Mouse (Mus musculus): ENCODE data around the gene Lpcat3. TPM values are rescaled to one million over a fixed set of nuclear protein-coding genes. Genes with fewer than 3 reads are reported as not detected.
"Not testable (repeated sequence)": the region's sequence is repeated elsewhere in the genome, so short reads cannot be mapped to it uniquely, and the experiment has no call there.

The Lpcat3 gene
- 134 and 145 TPM in 2 replicates for polyA plus RNA-seq (2015; fragmentation: Nextera tagmentation; extraction: Ambion mirVana)

- Histone ChIP-seq H3K27ac (peak within 1 kb of the TSS; percentile 83), H3K4me1 (replicated peaks) (peaks cover 3% of the 10 kb centered on the region; the same call in 1 of the 2 replicates), H3K4me2 (replicated peaks) (peak within 1 kb of the TSS; percentile 73), H3K27me3 (replicated peaks) (no peaks in the 10 kb centered on the region), H3K4me3 (replicated peaks) (peak within 1 kb of the TSS; percentile 74), H3K9ac (peak within 1 kb of the TSS; percentile 75), H3K9me3 (no peaks in the 10 kb centered on the region), H3K36me3 (no peaks in the 10 kb centered on the region)
- peak; percentile 99 for ATAC-seq
- under 1% methylated on average over 75 of the region's 87 CpGs for WGBS
These were observed at the start of gene Lpcat3 for GRCm38 (mm10) chr6:124662477-124663423. Lpcat3 (plus strand) TSS chr6:124663027.

DNA sequence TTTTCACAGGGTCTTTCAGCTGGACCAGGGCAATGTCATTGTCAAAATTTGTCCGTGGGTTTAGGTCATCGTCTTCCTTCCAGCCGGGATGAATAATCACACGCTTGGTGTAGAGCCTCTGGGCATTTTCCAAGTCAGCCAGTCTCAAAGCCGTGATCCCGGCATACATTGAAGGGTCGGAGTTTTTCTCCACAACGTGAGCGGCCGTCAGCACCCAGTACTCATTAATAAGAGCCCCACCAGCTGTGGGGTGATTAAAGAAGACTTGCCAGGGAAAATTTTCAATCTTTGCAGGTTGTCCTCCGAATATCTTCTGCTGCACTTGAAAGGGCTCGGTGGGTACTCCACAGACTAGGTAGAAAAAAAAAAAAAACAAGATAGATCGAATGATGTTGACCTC is 37.2 kb upstream of the Lpcat3 start:
- Histone ChIP-seq H3K27ac (no peak overlapping the region), H3K9ac (no peak overlapping the region), H3K4me1 (replicated peaks) (no peaks in the 10 kb centered on the region), H3K4me2 (replicated peaks) (no peak overlapping the region), H3K4me3 (replicated peaks) (no peak overlapping the region), H3K36me3 (no peaks in the 10 kb centered on the region), H3K27me3 (replicated peaks) (no peaks in the 10 kb centered on the region), H3K9me3 (no peaks in the 10 kb centered on the region)
- whole genome bisulfite sequencing = 87% methylated on average over 13 of the region's 13 CpGs
- no peak for ATAC-seq

GRCm38 (mm10) chr6:124626184-124626583 is 36.6 kb upstream of the Lpcat3 start:
- not testable (repeated sequence) for H3K4me3 ChIP-seq (replicated peaks); H3K4me2 ChIP-seq (replicated peaks); H3K36me3 ChIP-seq; H3K9ac ChIP-seq; H3K27ac ChIP-seq; H3K27me3 ChIP-seq (replicated peaks); H3K4me1 ChIP-seq (replicated peaks); H3K9me3 ChIP-seq; ATAC-seq
- WGBS = 35% methylated on average over 1 of the region's 1 CpGs

DNA sequence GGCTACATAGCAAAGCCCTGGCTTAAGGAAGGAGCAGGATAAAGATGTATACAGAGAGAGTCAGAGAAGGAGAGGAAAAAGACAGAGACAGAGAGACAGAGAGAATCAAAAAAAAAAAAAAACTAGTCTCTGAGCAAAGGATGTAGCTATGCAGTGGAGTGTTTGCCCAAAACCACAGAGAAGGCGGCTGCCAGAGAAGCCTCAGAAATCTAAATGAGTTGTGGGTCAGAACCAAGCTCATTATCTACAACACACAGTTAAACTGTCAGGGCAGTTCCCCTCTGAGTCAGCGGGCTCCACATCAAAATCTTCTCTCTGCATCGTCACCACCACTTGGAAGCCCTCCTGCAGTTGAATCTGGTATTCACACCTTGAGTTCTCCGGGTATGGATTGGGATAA is 32.1 kb upstream of the Lpcat3 start:
- no peaks in the 10 kb centered on the region for H3K27me3 ChIP-seq (replicated peaks)
- no peak overlapping the region for H3K4me3 ChIP-seq (replicated peaks)
- H3K36me3 ChIP-seq = no peaks in the 10 kb centered on the region
- ATAC-seq = no peak
- H3K4me1 ChIP-seq (replicated peaks) = no peaks in the 10 kb centered on the region
- no peak overlapping the region for H3K9ac ChIP-seq
- H3K27ac ChIP-seq = no peak overlapping the region
- H3K4me2 ChIP-seq (replicated peaks) = no peak overlapping the region
- no peaks in the 10 kb centered on the region for H3K9me3 ChIP-seq
- 77% methylated on average over 4 of the region's 4 CpGs for WGBS

- H3K36me3 ChIP-seq; H3K9ac ChIP-seq; H3K9me3 ChIP-seq; H3K4me3 ChIP-seq (replicated peaks); ATAC-seq; H3K4me2 ChIP-seq (replicated peaks); H3K4me1 ChIP-seq (replicated peaks); H3K27me3 ChIP-seq (replicated peaks); H3K27ac ChIP-seq: not testable (repeated sequence)
- WGBS = 65% methylated on average over 2 of the region's 2 CpGs
These were observed 26.8 kb upstream of the Lpcat3 start, which contains the start of gene C1s2 for GRCm38 (mm10) chr6:124635985-124636384. C1s2 (minus strand) TSS chr6:124636085.

DNA sequence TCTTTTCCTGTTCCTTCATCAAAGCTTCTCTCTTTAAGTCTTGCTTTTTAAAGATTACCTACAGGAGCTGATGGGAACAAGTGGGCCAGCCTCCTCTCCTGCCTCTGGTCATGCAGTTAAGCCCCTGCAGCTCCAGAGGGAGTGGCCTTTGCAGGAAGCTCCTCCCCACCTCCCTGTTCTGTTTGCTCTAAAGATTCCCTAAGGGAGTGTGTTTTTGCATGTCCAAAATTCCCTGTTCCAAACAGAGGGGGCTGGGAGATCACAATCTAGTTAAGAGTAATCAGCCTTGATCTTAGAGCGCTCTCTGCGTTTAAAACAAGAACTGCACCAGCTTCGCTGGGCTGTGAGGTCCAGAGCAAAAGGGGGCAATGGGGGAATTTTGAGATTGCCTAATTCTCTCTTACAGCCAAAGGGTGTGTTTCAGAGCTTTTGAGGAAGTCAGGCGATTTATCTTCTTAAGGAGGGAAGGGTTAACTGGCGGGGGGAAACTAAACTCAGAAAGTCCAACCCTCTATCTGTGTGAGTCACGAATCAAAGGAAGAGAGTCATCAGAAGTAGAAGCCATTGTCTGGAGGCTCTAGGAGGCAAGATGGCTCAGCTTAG is 25.9 kb upstream of the Lpcat3 start:
- H3K36me3 ChIP-seq; H3K27ac ChIP-seq; H3K4me1 ChIP-seq (replicated peaks); ATAC-seq; H3K4me3 ChIP-seq (replicated peaks); H3K9me3 ChIP-seq; H3K4me2 ChIP-seq (replicated peaks); H3K27me3 ChIP-seq (replicated peaks); H3K9ac ChIP-seq: not testable (repeated sequence)
- WGBS = 33% methylated on average over 6 of the region's 6 CpGs

DNA sequence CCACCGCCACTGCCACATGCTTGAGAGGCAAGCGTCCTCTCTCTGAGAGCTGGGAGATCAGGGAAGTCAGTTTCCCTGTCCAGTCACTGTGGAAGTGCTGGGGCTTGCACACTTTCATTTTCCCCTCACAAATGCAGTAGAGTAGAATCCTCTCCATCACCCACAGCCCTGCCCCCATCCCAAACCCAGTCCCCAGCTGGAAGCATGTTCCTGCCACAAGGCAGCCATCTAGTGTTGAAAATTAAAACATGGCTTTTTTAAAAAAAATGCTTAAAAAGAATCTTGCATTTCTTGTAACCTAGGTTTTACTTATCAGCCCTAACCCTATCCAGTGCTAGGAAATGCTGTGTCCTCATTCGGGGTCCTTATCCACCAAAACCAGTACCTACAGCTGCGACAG is 22.8 kb upstream of the Lpcat3 start:
- Histone ChIP-seq H3K9ac (no peak overlapping the region), H3K27me3 (replicated peaks) (no peaks in the 10 kb centered on the region), H3K4me2 (replicated peaks) (no peak overlapping the region), H3K9me3 (no peaks in the 10 kb centered on the region), H3K4me1 (replicated peaks) (no peaks in the 10 kb centered on the region), H3K4me3 (replicated peaks) (no peak overlapping the region), H3K36me3 (no peaks in the 10 kb centered on the region), H3K27ac (no peak overlapping the region)
- no peak for ATAC-seq
- 85% methylated on average over 4 of the region's 4 CpGs for WGBS

DNA sequence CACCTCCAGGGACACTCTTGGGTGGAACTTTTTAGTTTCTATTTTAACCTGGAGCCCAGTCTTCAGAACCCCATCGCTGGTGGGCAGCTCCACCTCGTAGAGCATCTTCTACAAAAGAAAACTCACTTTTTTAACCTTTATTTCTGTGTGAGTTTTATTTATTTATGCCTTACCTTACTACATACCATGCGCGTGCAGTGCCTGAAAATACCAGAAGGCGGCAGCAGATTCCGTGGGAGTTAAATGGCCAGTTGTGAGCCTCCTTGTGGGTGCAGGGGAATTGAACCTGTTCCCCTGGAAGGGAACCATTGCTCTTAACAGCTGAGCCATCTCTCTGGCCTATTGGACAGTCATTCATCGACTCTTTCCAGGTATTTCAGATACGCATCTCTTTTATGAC is 21.8 kb upstream of the Lpcat3 start:
- H3K4me3 ChIP-seq (replicated peaks) = no peak overlapping the region
- no peaks in the 10 kb centered on the region for H3K36me3 ChIP-seq
- no peaks in the 10 kb centered on the region for H3K27me3 ChIP-seq (replicated peaks)
- H3K4me1 ChIP-seq (replicated peaks) = no peaks in the 10 kb centered on the region
- no peak for ATAC-seq
- no peak overlapping the region for H3K27ac ChIP-seq
- H3K9ac ChIP-seq = no peak overlapping the region
- WGBS = 36% methylated on average over 8 of the region's 8 CpGs
- no peak overlapping the region for H3K4me2 ChIP-seq (replicated peaks)
- no peaks in the 10 kb centered on the region for H3K9me3 ChIP-seq

DNA sequence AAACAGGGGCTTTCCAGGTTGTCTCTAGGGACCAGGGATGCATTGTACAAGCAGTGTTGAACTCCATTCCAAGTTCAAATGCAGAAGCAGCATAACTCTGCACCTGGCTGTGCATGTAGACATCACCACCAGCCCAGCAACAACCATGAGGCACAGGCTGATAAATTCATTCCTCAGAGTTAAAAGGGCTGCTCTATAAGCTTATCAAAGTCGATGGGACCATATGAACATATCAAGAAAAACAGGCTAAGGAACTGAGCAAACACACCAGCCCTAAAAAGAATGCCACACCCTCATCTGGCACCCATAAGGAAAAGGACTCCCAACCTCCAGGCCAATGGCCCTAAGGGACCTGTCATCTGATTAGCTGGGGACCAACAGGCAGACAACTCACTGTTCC is 16.4 kb upstream of the Lpcat3 start:
- no peak; the same call in 1 of the 2 replicates for ATAC-seq

DNA sequence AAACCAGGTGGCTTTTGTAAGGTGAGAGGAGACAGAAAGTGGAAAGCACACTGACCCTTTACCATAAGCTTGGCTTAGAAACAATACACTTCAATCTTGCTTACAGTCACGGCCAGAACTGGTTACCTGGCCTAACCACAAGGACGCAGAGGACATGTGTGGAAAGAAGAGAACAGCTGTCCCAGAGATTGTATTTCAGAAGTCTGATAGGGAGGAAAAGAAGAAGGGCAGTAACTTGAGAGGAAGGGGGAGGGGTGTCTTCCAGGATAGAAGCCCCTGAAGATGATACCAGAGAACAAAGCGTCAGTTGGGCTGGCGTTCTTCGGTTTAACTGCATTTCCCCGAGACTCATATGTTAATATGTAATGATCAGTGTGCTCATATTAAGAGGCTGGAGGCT is 6.9 kb upstream of the Lpcat3 start:
- Histone ChIP-seq H3K4me3 (replicated peaks) (no peak overlapping the region), H3K4me2 (replicated peaks) (no peak overlapping the region), H3K4me1 (replicated peaks) (no peaks in the 10 kb centered on the region), H3K27me3 (replicated peaks) (no peaks in the 10 kb centered on the region), H3K27ac (no peak overlapping the region), H3K9ac (no peak overlapping the region), H3K9me3 (no peaks in the 10 kb centered on the region), H3K36me3 (no peaks in the 10 kb centered on the region)
- 41% methylated on average over 6 of the region's 6 CpGs for WGBS
- ATAC-seq = no peak

More for the DNA sequence above, 16.4 kb upstream of the Lpcat3 start:
- Histone ChIP-seq H3K9ac (no peak overlapping the region), H3K4me1 (replicated peaks) (no peaks in the 10 kb centered on the region), H3K27ac (no peak overlapping the region), H3K4me2 (replicated peaks) (no peak overlapping the region), H3K4me3 (replicated peaks) (no peak overlapping the region), H3K27me3 (replicated peaks) (no peaks in the 10 kb centered on the region), H3K36me3 (no peaks in the 10 kb centered on the region), H3K9me3 (no peaks in the 10 kb centered on the region)
- WGBS = 63% methylated on average over 1 of the region's 1 CpGs

DNA sequence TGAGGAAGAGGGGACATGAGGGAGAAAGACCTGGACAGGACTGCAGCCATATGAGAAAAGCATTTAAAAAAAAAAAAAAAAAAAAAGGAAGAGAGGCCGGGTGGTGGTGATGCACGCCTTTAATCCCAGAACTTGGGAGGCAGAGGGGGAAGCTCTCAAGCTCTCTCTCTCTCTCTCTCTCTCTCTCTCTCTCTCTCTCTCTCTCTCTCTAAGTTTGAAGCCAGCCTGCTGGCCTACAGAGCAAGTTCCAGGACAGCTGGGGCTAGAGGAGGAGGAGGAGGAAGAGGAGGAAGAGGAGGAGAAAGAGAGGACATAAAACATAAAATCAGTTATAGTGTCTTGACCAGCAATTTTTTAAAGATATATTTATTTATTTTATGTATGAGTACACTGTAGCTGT is 4.8 kb upstream of the Lpcat3 start:
- Histone ChIP-seq H3K4me1 (replicated peaks) (no peaks in the 10 kb centered on the region), H3K36me3 (no peaks in the 10 kb centered on the region), H3K27ac (no peak overlapping the region), H3K4me3 (replicated peaks) (no peak overlapping the region), H3K27me3 (replicated peaks) (no peaks in the 10 kb centered on the region), H3K9me3 (no peaks in the 10 kb centered on the region), H3K4me2 (replicated peaks) (no peak overlapping the region), H3K9ac (no peak overlapping the region)
- WGBS = 63% methylated on average over 2 of the region's 2 CpGs
- no peak for ATAC-seq

- Histone ChIP-seq H3K9me3 (no peaks in the 10 kb centered on the region), H3K36me3 (no peaks in the 10 kb centered on the region), H3K27me3 (replicated peaks) (no peaks in the 10 kb centered on the region), H3K4me2 (replicated peaks) (no peak overlapping the region), H3K9ac (no peak overlapping the region), H3K4me1 (replicated peaks) (peaks cover 3% of the 10 kb centered on the region; the same call in 1 of the 2 replicates), H3K27ac (no peak overlapping the region), H3K4me3 (replicated peaks) (no peak overlapping the region)
- 96% methylated on average over 4 of the region's 4 CpGs for WGBS
- no peak for ATAC-seq
These were observed 1.5 kb upstream of the Lpcat3 start for GRCm38 (mm10) chr6:124661156-124661806.
